Mouse (Mus musculus) embryonic fibroblast, embryonic 13.5 days (primary cell): ENCODE data around the gene A030003K21Rik.
"Not testable (repeated sequence)": the region's sequence is repeated elsewhere in the genome, so short reads cannot be mapped to it uniquely, and the experiment has no call there.

Experiments used
- CTCF ChIP-seq: IDR thresholded peaks from 2 replicates; pipeline ENCODE4 v1.5.1; 2011; ENCODE audit warnings: mild to moderate bottlenecking, control low read depth, low read length, moderate library complexity, borderline replicate concordance; ENCODE audit not compliant: insufficient read depth
- POLR2A ChIP-seq: IDR thresholded peaks from 2 replicates; pipeline ENCODE4 v1.6.1; 2011; ENCODE audit warnings: low read depth, mild to moderate bottlenecking, control low read depth, low read length, moderate library complexity

DNA sequence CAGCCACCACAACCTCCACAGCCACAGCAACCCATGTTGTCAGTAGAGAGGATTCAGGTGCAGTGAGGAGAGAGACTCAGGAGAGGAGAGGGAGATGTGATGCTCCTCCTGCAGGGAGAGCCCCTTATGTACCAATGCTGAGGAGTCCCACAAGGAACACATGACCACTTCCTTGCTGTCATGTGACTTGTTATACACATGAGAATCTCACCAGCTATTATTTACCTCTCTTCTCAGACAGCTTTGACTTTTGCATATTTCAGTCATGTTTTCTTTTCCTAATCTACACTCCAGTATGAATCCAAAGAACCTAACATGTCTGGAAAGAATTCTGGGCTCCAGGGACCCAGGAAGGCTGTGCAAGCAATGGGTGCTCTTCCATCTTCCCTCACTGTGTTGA lies 12.7 kb upstream of the A030003K21Rik start, which contains the start of gene Gm7544:
- TF ChIP-seq POLR2A, CTCF: not testable (repeated sequence)
